Mouse (Mus musculus): ENCODE results near the gene Fibin.

Gene Fibin

DNA sequence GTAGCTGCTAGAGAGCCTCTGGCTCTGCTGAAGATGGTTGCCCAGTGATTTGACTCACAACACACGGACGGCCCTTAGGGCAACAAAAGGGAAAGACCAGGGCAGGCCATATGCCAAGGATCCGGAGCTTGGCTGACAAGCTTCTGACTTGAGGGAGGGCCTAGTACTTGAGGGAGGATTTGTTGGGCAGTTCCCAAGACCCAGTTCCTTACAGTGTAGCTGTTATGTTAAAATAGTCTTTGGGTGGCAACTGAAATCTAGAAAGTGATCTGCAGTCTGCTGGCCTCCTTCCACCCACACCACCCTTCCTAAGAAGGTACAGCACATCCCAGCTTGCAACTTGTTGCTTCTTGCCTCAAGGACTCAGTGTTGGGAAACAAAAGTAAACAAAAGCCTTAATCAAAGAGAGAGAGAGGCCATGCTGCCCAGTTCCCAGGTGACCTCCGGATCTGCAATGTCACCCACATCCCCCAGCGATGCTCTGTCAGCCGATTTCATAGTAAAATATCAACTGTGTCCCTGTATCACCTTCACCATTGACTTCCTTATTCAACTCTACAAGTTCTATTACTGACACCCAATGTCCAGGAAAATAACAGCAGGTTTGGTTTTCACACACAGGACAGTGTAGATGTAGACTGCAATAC lies 48.4 kb downstream of the Fibin start, which contains the start of gene Bbox1:
Bbox1 (minus strand) TSS at position 52 of the 647 bp plus-strand sequence.
- in situ Hi-C loops (cut with MboI, MseI): no loop called here

DNA sequence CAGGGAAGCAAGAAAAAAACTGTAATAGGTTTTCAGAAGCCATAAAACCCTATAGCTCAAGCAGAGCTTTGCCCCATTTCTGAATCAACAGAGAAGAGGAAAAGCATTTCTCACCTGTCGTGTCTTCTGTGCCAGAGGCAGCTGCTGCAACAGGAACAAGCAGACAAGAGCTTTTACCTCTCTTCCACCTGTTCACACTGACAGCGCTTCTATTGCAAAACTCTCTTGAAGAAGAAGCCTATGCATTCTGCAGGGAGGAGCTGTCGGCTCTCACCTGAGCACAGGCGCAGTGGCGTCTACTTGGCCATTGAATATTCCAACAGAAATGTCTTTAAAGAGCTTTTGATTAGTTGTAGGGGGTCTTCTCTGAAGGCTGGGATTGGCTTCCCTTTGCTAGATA lies 48.9 kb downstream of the Fibin start:
- in situ Hi-C loops (cut with MboI, MseI): no loop called here

- in situ Hi-C loops (cut with MboI, MseI): no loop called here
These were observed 49.6 kb downstream of the Fibin start for GRCm38 (mm10) chr2:110313305-110313824.

All from T-helper 17 cell (primary cell).